Mouse (Mus musculus) embryonic fibroblast, embryonic 13.5 days (primary cell): ENCODE results near the gene Cfap73. TPM values are rescaled to one million over a fixed set of nuclear protein-coding genes. Genes with fewer than 3 reads are reported as not detected.
A peak's percentile ranks its signal among the peaks of the same experiment; 100 is the strongest.

Experiments
- H3K27ac ChIP-seq: 2 replicates; pipeline ENCODE4 v1.5.1; 2012; ENCODE audit warnings: low read length, control low read depth, inconsistent platforms; ENCODE audit not compliant: insufficient read depth
- H3K4me1 ChIP-seq: 2 replicates; pipeline ENCODE4 v1.6.1; 2011; ENCODE audit warnings: low read length; ENCODE audit not compliant: control insufficient read depth, insufficient read depth
- H3K4me3 ChIP-seq: 2 replicates; pipeline ENCODE4 v1.5.1; 2011; ENCODE audit warnings: mild to moderate bottlenecking, control low read depth, low read length; ENCODE audit not compliant: insufficient read depth
- CTCF ChIP-seq: IDR thresholded peaks from 2 replicates; pipeline ENCODE4 v1.5.1; 2011; ENCODE audit warnings: mild to moderate bottlenecking, control low read depth, low read length, moderate library complexity, borderline replicate concordance; ENCODE audit not compliant: insufficient read depth
- POLR2A ChIP-seq: IDR thresholded peaks from 2 replicates; pipeline ENCODE4 v1.6.1; 2011; ENCODE audit warnings: low read depth, mild to moderate bottlenecking, control low read depth, low read length, moderate library complexity
- polyA plus RNA-seq: library from polyadenylated mRNA; stranded (reverse); fragments of >200 nt; gene quantifications from 2 replicates; pipeline ENCODE4 v1.2.4, GENCODE M21; 2011; ENCODE audit warnings: low read depth; ENCODE audit not compliant: missing spikeins, insufficient read length

Cfap73 gene
- polyA plus RNA-seq, 1 experiment: not detected

DNA sequence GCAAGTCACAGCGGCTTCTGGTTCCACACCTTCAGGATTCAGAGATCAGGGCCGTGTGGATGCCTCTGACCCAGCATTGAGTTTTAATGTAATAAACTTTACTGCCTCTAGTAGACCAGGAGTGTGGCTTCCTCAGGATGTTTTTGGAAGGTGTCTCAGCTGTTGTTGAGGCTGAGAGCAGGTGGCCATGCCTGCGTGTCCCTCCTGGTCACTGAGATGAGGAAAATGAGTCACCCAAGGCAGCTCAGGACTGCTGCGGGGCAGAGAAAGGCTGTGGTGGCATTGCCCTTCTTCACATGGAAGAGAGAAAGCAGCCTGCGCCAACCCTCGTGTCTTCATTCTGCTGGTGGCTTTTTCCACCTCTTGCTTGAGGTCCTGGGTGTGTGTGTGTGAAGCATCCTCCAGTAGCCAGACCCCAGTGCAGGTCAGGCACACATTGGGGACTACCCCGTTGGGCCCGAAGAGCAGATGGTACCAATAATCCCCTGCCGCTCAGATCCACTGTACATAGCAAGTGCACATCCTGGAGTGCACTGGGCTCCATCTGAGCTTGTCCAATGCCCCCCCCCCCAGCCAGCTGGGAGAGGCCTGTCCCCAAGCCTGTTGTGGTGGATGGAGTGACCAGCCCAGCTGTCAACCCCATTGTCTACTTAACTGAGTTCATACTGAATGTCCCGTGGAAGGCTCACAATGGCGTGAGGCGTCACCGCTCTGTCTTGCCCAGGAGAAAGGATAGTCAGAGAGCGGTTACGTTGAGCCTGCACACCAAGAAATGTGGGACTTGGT, 6.3 kb downstream of the Cfap73 start:
- TF ChIP-seq CTCF: no peak
- Histone ChIP-seq H3K4me1 (no peaks in the 10 kb centered on the region), H3K27ac (no peak overlapping the region), H3K4me3 (no peak overlapping the region)

DNA sequence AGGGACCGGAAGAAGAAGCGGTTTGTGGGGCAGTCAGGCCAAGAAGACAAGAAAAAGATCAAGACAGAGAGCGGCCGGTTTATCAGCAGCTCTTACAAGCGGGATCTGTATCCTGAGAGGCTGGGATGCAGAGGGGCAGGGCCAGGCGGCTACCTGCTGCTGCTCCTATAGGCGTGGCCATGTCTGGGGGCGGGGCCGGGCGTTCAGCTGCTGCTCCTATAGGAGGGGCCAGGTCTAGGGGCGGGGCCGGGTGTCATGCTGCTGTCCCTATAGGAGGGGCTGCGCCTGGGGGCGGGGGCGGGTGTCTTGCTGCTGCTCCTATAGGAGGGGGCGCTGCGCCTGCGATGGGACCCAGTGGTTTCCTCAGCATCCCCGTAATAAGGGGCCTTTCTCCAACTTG, 7.6 kb downstream of the Cfap73 start:
- no peak for TF ChIP-seq POLR2A
- no peak for TF ChIP-seq CTCF

DNA sequence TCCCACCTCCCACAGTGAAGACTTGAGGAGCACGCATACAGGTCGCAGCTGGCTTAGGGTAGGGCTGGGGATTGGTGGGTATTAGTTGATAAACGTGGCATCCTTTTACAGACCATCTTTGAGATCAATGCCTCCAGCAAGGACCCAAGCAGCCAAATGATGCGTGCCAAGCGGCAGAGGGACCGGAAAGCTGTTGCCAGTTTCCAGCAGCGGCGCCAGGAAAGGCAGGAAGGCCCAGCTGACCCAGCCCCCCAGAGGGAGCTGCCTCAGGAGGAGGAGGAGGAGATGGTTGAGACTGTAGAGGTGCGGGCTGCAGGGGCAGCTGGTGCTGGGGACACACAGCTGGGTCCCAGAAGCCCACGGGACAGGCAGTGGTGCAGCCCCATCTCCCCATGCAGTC, 9.6 kb downstream of the Cfap73 start:
- TF ChIP-seq POLR2A (no peak), CTCF (no peak)
- H3K4me1 ChIP-seq: no peaks in the 10 kb centered on the region
- no peak overlapping the region for H3K27ac ChIP-seq
- no peak overlapping the region for H3K4me3 ChIP-seq

More for the DNA sequence above, 7.6 kb downstream of the Cfap73 start:
- Histone ChIP-seq H3K4me1 (no peaks in the 10 kb centered on the region), H3K27ac (no peak overlapping the region), H3K4me3 (no peak overlapping the region)

DNA sequence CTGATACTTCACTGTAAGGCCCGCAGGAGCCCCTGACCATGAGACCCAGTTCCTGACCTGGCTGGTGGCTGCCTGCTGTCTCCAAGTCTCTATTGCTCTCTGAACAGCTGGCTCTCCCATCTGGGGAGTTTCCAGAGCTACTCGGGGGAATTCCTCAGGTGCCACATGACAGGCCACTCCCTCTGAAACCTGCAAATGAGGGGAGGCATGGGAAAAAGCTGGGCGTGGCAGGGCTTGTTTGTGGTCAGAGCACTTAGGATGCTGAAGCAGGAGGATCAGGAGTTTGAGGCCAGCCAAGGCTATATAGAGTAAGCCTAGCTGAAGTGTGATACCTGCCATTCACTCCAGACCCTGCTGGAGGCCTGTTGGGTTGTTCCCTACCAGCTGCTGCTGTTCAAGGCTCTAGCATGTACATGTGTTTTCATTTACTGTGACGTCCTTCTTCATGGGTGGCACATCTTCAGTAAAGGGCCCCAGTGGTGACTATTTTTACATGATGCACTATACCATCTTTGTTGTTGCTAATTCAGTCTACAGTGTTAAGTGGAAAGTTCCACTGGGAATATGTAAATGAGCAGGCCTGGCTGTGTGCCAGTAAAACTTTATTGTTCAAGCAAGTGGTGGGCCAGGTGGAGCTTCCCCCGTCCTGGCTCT, 11.7 kb downstream of the Cfap73 start:
- no peaks in the 10 kb centered on the region for H3K4me1 ChIP-seq
- TF ChIP-seq CTCF (no peak), POLR2A (no peak)
- no peak overlapping the region for H3K27ac ChIP-seq
- no peak overlapping the region for H3K4me3 ChIP-seq

DNA sequence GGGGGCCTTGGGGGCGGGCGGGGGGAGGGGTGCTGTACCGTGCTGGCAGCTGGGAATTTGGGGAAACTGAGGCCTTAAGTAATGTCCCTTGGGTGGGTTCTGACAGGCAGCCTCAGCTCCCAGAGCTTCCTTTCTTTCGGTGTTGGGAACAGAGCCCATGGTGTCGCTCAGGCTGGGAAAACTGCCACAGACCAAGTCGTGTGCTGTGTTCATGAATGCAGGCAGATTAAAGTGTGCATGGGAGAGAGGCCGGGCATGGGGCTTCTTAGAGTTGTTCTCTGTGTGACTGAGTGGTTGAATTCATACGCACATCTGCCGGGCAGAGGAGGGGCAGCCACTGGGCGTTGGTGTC, 12.2 kb downstream of the Cfap73 start:
- Histone ChIP-seq H3K4me3 (no peak overlapping the region), H3K27ac (no peak overlapping the region), H3K4me1 (no peaks in the 10 kb centered on the region)
- no peak for TF ChIP-seq POLR2A
- no peak for TF ChIP-seq CTCF

DNA sequence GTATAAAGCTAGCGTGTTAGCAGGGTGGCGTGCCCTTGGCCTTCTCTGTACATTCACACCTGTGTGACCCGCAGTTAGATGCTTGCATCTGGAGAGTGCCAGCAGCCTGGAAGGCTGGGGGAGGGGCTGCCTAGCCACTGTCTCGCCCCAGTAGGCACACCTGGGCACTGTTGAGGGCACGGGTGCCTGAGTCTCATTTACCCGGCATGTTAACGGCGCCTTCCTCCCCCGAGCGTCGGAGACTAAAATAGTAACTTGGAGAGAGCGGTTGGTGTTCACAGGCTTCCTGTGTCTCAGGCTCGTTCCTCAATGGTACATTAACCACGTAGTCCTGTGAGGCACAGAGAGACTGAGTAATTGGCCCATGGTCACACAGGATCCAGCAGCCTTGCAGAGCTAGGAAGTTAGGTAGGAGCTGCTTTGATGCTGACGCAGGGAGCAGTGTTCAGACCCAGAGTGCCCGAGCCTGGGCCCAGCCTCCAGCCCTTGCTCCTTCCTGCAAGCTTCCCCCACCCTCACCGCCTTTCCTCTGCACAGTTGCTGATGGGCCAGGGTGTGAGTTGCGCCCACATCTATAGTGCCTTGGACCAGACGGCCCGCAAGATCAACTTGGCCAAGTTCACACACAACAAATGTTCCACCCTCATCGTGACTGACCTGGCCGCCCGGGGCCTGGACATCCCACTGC, 12.8 kb downstream of the Cfap73 start:
- Histone ChIP-seq H3K27ac (no peak overlapping the region), H3K4me1 (no peaks in the 10 kb centered on the region), H3K4me3 (no peak overlapping the region)
- no peak for TF ChIP-seq POLR2A
- TF ChIP-seq CTCF: no peak

DNA sequence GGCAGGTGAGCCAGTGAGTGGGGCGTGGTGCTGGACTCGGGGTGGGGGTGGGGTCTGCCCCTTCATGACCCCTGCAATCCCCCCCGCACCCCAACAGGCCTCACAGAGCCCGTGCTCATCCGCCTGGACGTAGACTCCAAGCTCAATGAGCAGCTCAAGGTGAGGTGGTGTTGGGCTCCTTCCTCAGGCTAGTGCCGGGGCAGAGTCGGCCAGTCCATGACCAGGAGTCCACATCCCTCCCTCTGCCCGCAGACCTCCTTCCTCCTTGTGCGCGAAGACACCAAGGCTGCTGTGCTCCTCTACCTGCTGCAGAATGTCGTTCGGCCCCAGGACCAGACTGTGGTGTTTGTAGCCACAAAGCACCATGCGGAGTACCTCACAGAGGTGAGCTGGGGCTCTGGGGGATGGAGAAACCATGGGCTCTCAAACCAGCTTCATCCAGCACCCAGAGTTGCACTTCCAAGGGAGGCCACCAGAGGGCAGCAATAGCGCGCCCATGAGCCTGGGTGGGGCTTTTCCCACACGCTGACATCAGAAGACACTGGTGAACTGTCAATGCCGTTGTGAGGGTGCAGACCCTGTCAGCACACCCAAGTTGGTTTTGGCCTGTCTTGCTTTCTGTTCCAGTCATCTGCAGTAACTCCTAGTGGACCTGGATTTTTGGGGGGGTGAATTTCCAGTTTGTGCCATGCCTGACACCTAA, 13.5 kb downstream of the Cfap73 start:
- TF ChIP-seq CTCF (peak; percentile 87), POLR2A (no peak)
- Histone ChIP-seq H3K27ac (no peak overlapping the region), H3K4me3 (no peak overlapping the region), H3K4me1 (no peaks in the 10 kb centered on the region)

DNA sequence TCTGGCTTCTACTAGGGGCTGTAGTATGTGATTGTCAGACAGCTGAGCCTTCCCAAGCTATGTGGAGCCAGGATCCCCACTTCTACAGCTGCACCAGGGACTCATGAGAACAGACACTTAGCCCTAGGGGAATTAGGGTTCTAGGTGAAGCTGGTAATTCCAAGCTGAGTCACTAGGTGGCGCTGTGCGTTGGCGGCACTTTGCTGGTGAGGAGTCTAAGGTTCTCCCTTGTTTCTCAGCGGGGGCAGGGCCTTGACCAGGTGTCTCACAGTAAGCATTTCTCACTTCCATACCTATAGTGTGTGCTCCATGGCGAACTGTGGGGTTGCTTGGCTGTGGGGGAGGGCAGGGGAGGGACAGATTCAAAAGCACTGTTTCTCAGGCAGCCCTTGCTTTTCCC, 14.8 kb downstream of the Cfap73 start:
- no peaks in the 10 kb centered on the region for H3K4me1 ChIP-seq
- H3K27ac ChIP-seq: no peak overlapping the region
- no peak overlapping the region for H3K4me3 ChIP-seq
- TF ChIP-seq POLR2A (no peak), CTCF (peak; percentile 92)

DNA sequence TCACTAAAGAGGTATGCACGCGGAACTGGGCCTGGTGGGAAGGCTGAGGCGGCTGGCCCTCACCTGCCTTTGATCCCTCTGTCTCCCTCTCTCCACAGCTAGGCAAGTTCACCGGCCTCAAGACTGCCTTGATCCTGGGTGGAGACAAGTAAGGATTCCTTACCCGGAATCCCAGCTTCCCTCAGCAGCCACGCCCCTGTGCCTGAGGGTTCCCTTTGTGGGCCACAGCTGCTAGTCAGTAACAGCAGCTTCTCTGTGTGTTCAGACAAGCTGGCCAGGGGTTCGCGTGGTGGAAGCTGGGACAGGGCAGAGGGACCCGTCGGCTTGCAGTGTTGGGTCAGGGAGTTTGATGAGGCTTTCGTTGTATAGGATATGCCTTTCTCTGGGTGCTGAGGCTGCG, 15.3 kb downstream of the Cfap73 start:
- H3K4me1 ChIP-seq: no peaks in the 10 kb centered on the region
- TF ChIP-seq POLR2A (no peak), CTCF (no peak)
- H3K4me3 ChIP-seq: no peak overlapping the region
- no peak overlapping the region for H3K27ac ChIP-seq
